Mouse (Mus musculus) MEL (cell line): Measurements from ENCODE around the gene Trak1. TPM values are rescaled to one million over a fixed set of nuclear protein-coding genes. Genes with fewer than 3 reads are reported as not detected.

Source experiments
- DNase-seq: peaks from one replicate; pipeline ENCODE4 v3.0.0; 2011; ENCODE audit warnings: low read depth, low spot score
- H3K27ac ChIP-seq: 2 replicates; pipeline ENCODE4 v1.5.1; 2012; ENCODE audit warnings: low read depth, mild to moderate bottlenecking, control low read depth, low read length, moderate library complexity; ENCODE audit not compliant: control insufficient read depth
- H3K27me3 ChIP-seq, 2 experiments: fragments of 150-350 bp in 1 of 2; sonication (generic) in 1 of 2; 2 replicates each; pipeline ENCODE4 v1.6.1; 2012; ENCODE audit warnings: low read length in 2 of 2, mild to moderate bottlenecking in 2 of 2, improper control_type of control experiment in 1 of 2, moderate library complexity in 1 of 2; ENCODE audit not compliant: insufficient read depth in 2 of 2, control insufficient read depth in 1 of 2
- H3K36me3 ChIP-seq, 2 experiments: 2 replicates each; pipeline ENCODE4 v1.6.1; 2012 to 2014; ENCODE audit warnings: low read length in 2 of 2, improper control_type of control experiment in 1 of 2, inconsistent platforms in 1 of 2, mild to moderate bottlenecking in 1 of 2; ENCODE audit not compliant: insufficient read depth in 2 of 2, control insufficient read depth in 1 of 2
- H3K4me1 ChIP-seq, 2 experiments: fragments of 150-350 bp in 1 of 2; sonication (generic) in 1 of 2; 2 replicates each; pipeline ENCODE4 v1.6.1; 2012; ENCODE audit warnings: low read length in 2 of 2, improper control_type of control experiment in 1 of 2, mild to moderate bottlenecking in 1 of 2; ENCODE audit not compliant: insufficient read depth in 2 of 2, control insufficient read depth in 1 of 2
- H3K4me3 ChIP-seq, 2 experiments: fragments of 150-350 bp in 1 of 2; sonication (generic) in 1 of 2; 2 replicates each; pipeline ENCODE4 v1.5.1; 2012; ENCODE audit warnings: low read depth in 2 of 2, low read length in 2 of 2, mild to moderate bottlenecking in 2 of 2, moderate library complexity in 2 of 2, control low read depth in 1 of 2, improper control_type of control experiment in 1 of 2; ENCODE audit not compliant: control insufficient read depth in 1 of 2, insufficient read depth in 1 of 2
- H3K79me2 ChIP-seq: 2 replicates; pipeline ENCODE4 v1.6.1; 2012; ENCODE audit warnings: mild to moderate bottlenecking, low read length, moderate library complexity; ENCODE audit not compliant: control insufficient read depth, poor library complexity, insufficient read depth
- H3K9ac ChIP-seq: 2 replicates; pipeline ENCODE4 v1.6.1; 2012; ENCODE audit warnings: low read depth, mild to moderate bottlenecking, control low read depth, low read length, moderate library complexity; ENCODE audit not compliant: control insufficient read depth, poor library complexity, severe bottlenecking
- H3K9me3 ChIP-seq: fragments of 150-350 bp; sonication (generic); replicated peaks from 2 replicates; pipeline ENCODE4 v1.6.1; 2012; ENCODE audit warnings: mild to moderate bottlenecking, low read length, improper control_type of control experiment, moderate library complexity; ENCODE audit not compliant: insufficient read depth
- BHLHE40 ChIP-seq: IDR thresholded peaks from 2 replicates; pipeline ENCODE4 v1.6.1; 2012; ENCODE audit warnings: low read depth, mild to moderate bottlenecking, inconsistent platforms, low read length, improper control_type of control experiment, borderline replicate concordance
- CTCF ChIP-seq, 3 experiments: IDR thresholded peaks in 2 of 3; conservative IDR thresholded peaks in 1 of 3; 2 replicates each; pipeline ENCODE4 v1.5.1; 2011 to 2012; ENCODE audit warnings: low read length in 3 of 3, low read depth in 2 of 3, mild to moderate bottlenecking in 2 of 3, improper control_type of control experiment in 1 of 3, inconsistent platforms in 1 of 3, mixed read lengths in 1 of 3, moderate library complexity in 1 of 3; ENCODE audit not compliant: control insufficient read depth in 1 of 3, insufficient read depth in 1 of 3, poor library complexity in 1 of 3, severe bottlenecking in 1 of 3
- EP300 ChIP-seq, 2 experiments: IDR thresholded peaks; 2 replicates each; pipeline ENCODE4 v1.6.1; 2011; ENCODE audit warnings: improper control_type of control experiment in 2 of 2, low read length in 2 of 2, low read depth in 1 of 2, mild to moderate bottlenecking in 1 of 2
- ETS1 ChIP-seq: IDR thresholded peaks from 2 replicates; pipeline ENCODE4 v1.6.1; 2012; ENCODE audit warnings: low read depth, mild to moderate bottlenecking, inconsistent platforms, low read length, improper control_type of control experiment, moderate library complexity
- GATA1 ChIP-seq: IDR thresholded peaks from 2 replicates; pipeline ENCODE4 v1.6.1; 2011; ENCODE audit warnings: low read depth, low read length, improper control_type of control experiment
- HCFC1 ChIP-seq: IDR thresholded peaks from 2 replicates; pipeline ENCODE4 v1.6.1; 2012; ENCODE audit warnings: low read depth, mild to moderate bottlenecking, inconsistent platforms, low read length, improper control_type of control experiment, moderate library complexity
- MYB ChIP-seq: IDR thresholded peaks from 2 replicates; pipeline ENCODE4 v1.6.1; 2011; ENCODE audit warnings: mild to moderate bottlenecking, low read depth, low read length, improper control_type of control experiment
- POLR2AphosphoS2 ChIP-seq: IDR thresholded peaks from 2 replicates; pipeline ENCODE4 v1.6.1; 2011; ENCODE audit warnings: low read length, improper control_type of control experiment
- TAL1 ChIP-seq: IDR thresholded peaks from 2 replicates; pipeline ENCODE4 v1.6.1; 2012; ENCODE audit warnings: mild to moderate bottlenecking, inconsistent platforms, low read length, moderate library complexity, mixed read lengths
- USF2 ChIP-seq, 2 experiments: IDR thresholded peaks; 2 replicates each; pipeline ENCODE4 v1.6.1; 2011 to 2012; ENCODE audit warnings: improper control_type of control experiment in 2 of 2, low read length in 2 of 2, borderline replicate concordance in 1 of 2, inconsistent platforms in 1 of 2, low read depth in 1 of 2, mild to moderate bottlenecking in 1 of 2; ENCODE audit not compliant: insufficient read depth in 1 of 2
- ZMIZ1 ChIP-seq: IDR thresholded peaks from 2 replicates; pipeline ENCODE4 v1.6.1; 2012; ENCODE audit warnings: low read depth, mild to moderate bottlenecking, inconsistent platforms, low read length, improper control_type of control experiment, moderate library complexity
- ZNF384 ChIP-seq: IDR thresholded peaks from 2 replicates; pipeline ENCODE4 v1.6.1; 2012; ENCODE audit warnings: low read depth, mild to moderate bottlenecking, inconsistent platforms, low read length, improper control_type of control experiment
- polyA plus RNA-seq, 2 experiments: library from polyadenylated mRNA; stranded (reverse) in 1 of 2; unstranded in 1 of 2; fragments of >175 nt in 1 of 2; fragments of >200 nt in 1 of 2; gene quantifications; 2 replicates each; pipeline versions ENCODE4 v1.2.1 to v1.2.4; 2012; ENCODE audit warnings: low replicate concordance in 2 of 2, low read depth in 1 of 2; ENCODE audit not compliant: insufficient read length in 2 of 2, insufficient read depth in 1 of 2, missing spikeins in 1 of 2
- total RNA-seq: library from RNA; depleted of rRNA; stranded (reverse); fragments of 300-350 nt; gene quantifications from 2 replicates; pipeline ENCODE4 v1.2.3, GENCODE M21; 2012

Gene Trak1
- total and polyA plus RNA-seq, 3 experiments = 16.2 to 35.5 TPM; not detected in 1

- H3K4me3 ChIP-seq = peak overlapping the region; percentile 93
- H3K27me3 ChIP-seq = no peaks in the 10 kb centered on the region
- H3K36me3 ChIP-seq = peaks cover 0 to 5% of the 10 kb centered on the region in 2 experiments; a peak in 2 of 4 replicates
- peaks cover 4% of the 10 kb centered on the region; the same call in 1 of the 2 replicates for H3K79me2 ChIP-seq
- H3K9ac ChIP-seq = peak overlapping the region; percentile 62
- peak overlapping the region; percentile 66 for H3K27ac ChIP-seq
- DNase-seq = no peak
- TF ChIP-seq BHLHE40 (no peak), GATA1 (0 out of 2 replicates have a peak, but pooled peaks have one; percentile 20), ETS1 (0 out of 2 replicates have a peak, but pooled peaks have one; percentile 6), CTCF (IDR thresholded peaks at IDR 0.05 in 2 of 3, conservative IDR thresholded peaks at IDR 0.05 in 1 of 3; ENCODE audit: control insufficient read depth in 1 of 3, insufficient read depth in 1 of 3, low read depth in 2 of 3, low read length in 3 of 3, poor library complexity in 1 of 3, severe bottlenecking in 1 of 3) (no peak), MYB (no peak), EP300 (IDR thresholded peaks at IDR 0.05; ENCODE audit: low read depth in 1 of 2, low read length in 2 of 2) (no peak; a peak in 1 of 4 replicates)
- H3K9me3 ChIP-seq = no peaks in the 10 kb centered on the region
- H3K4me1 ChIP-seq = peaks cover 6 to 8% of the 10 kb centered on the region in 2 experiments; a peak in 3 of 4 replicates
These were observed 10.9 kb upstream of the Trak1 start for GRCm38 (mm10) chr9:121286325-121286901.

DNA sequence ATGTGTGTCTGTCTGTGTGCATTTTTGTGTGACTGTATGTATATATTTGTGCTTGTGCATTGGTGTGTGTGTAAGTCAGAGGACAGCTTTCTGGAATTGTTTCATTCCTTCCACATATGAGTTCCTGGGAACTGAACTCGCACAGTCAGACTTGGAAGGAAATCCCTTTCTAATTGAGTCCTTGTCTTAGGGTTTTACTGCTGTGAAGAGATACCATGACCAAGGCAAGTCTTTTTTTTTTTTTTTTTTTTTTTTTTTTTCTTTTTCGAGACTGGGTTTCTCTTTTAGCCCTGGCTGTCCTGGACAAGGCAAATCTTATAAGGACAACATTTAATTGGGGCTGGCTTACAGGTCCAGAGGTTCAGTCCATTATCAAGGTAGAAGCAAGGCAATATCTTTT is 6.0 kb upstream of the Trak1 start:
- Histone ChIP-seq H3K36me3 (peaks cover 0 to 4% of the 10 kb centered on the region in 2 experiments; a peak in 1 of 4 replicates), H3K9ac (no peak overlapping the region), H3K4me1 (peaks cover 4 to 6% of the 10 kb centered on the region in 2 experiments; a peak in 2 of 4 replicates), H3K27ac (no peak overlapping the region), H3K27me3 (peaks cover 0 to 2% of the 10 kb centered on the region in 2 experiments; a peak in 1 of 4 replicates), H3K9me3 (no peaks in the 10 kb centered on the region), H3K4me3 (no peak overlapping the region), H3K79me2 (no peaks in the 10 kb centered on the region)
- TF ChIP-seq ZNF384 = peak; percentile 69
- no peak for TF ChIP-seq GATA1
- no peak for DNase-seq

DNA sequence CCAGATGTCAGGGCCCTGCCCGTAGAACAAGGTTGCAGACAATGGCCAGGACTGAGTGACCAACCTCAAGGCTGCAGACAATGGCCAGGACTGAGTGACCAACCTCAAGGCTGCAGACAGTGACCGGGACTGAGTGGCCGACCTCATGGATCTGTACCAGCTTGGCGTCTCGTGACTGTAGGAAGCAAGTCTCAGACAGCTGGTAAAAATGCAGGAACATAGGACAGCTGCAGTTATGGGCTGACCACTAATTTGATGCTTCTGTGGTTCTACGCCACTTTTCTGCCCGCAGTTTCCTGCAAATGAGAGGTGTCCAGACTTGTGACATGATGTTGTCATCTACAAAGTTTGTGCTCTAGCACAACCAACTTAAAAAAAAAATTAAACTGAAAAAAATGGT is 4.1 kb upstream of the Trak1 start:
- no peak for TF ChIP-seq TAL1
- TF ChIP-seq ETS1 = no peak
- no peak for TF ChIP-seq USF2 (IDR thresholded peaks at IDR 0.05; ENCODE audit: borderline replicate concordance in 1 of 2, insufficient read depth in 1 of 2, low read depth in 1 of 2, low read length in 2 of 2)
- no peak for TF ChIP-seq ZMIZ1
- no peak for TF ChIP-seq POLR2AphosphoS2
- no peak for TF ChIP-seq HCFC1
- Histone ChIP-seq H3K9me3 (no peaks in the 10 kb centered on the region), H3K27me3 (peaks cover 0 to 2% of the 10 kb centered on the region in 2 experiments; a peak in 1 of 4 replicates)

More for the DNA sequence above, 4.1 kb upstream of the Trak1 start:
- DNase-seq = no peak
- peaks cover 0 to 4% of the 10 kb centered on the region in 2 experiments; a peak in 1 of 4 replicates for H3K36me3 ChIP-seq
- no peak overlapping the region for H3K4me3 ChIP-seq
- no peak overlapping the region for H3K9ac ChIP-seq
- H3K79me2 ChIP-seq = peaks cover 7% of the 10 kb centered on the region
- peaks cover 0 to 3% of the 10 kb centered on the region in 2 experiments; a peak in 2 of 4 replicates for H3K4me1 ChIP-seq
- no peak overlapping the region for H3K27ac ChIP-seq
